16 mouse cellular contexts compared by ENCODE assay signal in genomic region chr10:50801594-50801993, GRCm38 (mm10).
DNase-seq lines count a peak whose midpoint lies in the region; ATAC-seq and TF ChIP-seq lines count a peak whose summit lies in the region.
"Had no signal": no experiment of that assay in that cellular context is flagged by ENCODE, and none has a peak within 500 bp of the region (broad histone marks: within the 10 kb centered on the region; RNA-seq: fewer than 3 reads in every experiment).

No protein-coding gene starts in this region.

- H3K4me3 ChIP-seq in thymus, adult 2 months (ENCODE audit: control insufficient read depth, insufficient read depth, low read length) = no peak overlapping the region
- H3K4me3 ChIP-seq: heart, embryonic 10.5 days; limb, embryonic 12.5 days; liver, embryonic 12.5 days; midbrain, embryonic 15.5 days; myocyte had no signal

- no peak for TF ChIP-seq POLR2A in brain, embryonic 14.5 days (IDR thresholded peaks at IDR 0.05; ENCODE audit: borderline replicate concordance, extremely low read depth, insufficient read depth, insufficient read length, poor library complexity, severe bottlenecking)
- TF ChIP-seq POLR2A in thymus, adult 2 months (IDR thresholded peaks at IDR 0.05; ENCODE audit: control insufficient read depth, extremely low read depth, insufficient read depth, low read length, poor library complexity) = no peak

- H3K27me3 ChIP-seq in Patski = no peaks in the 10 kb centered on the region
- H3K27me3 ChIP-seq in thymus, adult 2 months (ENCODE audit: control insufficient read depth, insufficient read depth, low read length) = no peaks in the 10 kb centered on the region
- H3K27me3 ChIP-seq: limb, embryonic 12.5 days; liver, embryonic 12.5 days; midbrain, embryonic 15.5 days had no signal

- no peak overlapping the region for H3K27ac ChIP-seq in thymus, adult 2 months (ENCODE audit: control insufficient read depth, insufficient read depth, low read length)
- H3K27ac ChIP-seq: heart, embryonic 10.5 days; limb, embryonic 12.5 days; liver, embryonic 12.5 days; midbrain, embryonic 15.5 days had no signal

- H3K36me3 ChIP-seq in thymus, adult 2 months (ENCODE audit: control insufficient read depth, insufficient read depth, low read length) = no peaks in the 10 kb centered on the region
- H3K36me3 ChIP-seq: heart, embryonic 10.5 days; limb, embryonic 12.5 days; liver, embryonic 12.5 days; midbrain, embryonic 15.5 days had no signal

- WGBS in thymus, adult 2 months = 95% methylated on average over 2 of the region's 2 CpGs

- no peak for TF ChIP-seq CTCF in Patski (IDR thresholded peaks at IDR 0.05)
- TF ChIP-seq CTCF in brain, embryonic 14.5 days (IDR thresholded peaks at IDR 0.05; ENCODE audit: borderline replicate concordance, extremely low read depth, insufficient read depth, insufficient read length) = no peak
- no peak for TF ChIP-seq CTCF in thymus, adult 2 months (IDR thresholded peaks at IDR 0.05; ENCODE audit: borderline replicate concordance, control insufficient read depth, extremely low read depth, insufficient read depth, low read length, poor library complexity)

- ATAC-seq in Patski = peak; percentile 56
- ATAC-seq: inflammation-experienced regulatory T-cells, adult 6 months; liver, embryonic 12.5 days; midbrain, embryonic 15.5 days had no signal

- CTCF ChIA-PET in Patski (lab: Charles Lee) = interaction anchor here (2.1 kb wide), 1 partner anchor 10 kb away, joined by 4 read pairs; no protein-coding TSS in a partner anchor

- in situ Hi-C loops in Patski (cut with MboI; ENCODE audit: low pct_unique_long_range_greater_than_20kb) = no loop called here

- POLR2A ChIA-PET in Patski (lab: Charles Lee) = no interaction called here

- H3K4me1 ChIP-seq in thymus, adult 2 months (replicated peaks; ENCODE audit: control insufficient read depth, insufficient read depth, low read length) = no peaks in the 10 kb centered on the region
- H3K4me1 ChIP-seq: heart, embryonic 10.5 days; limb, embryonic 12.5 days; liver, embryonic 12.5 days; midbrain, embryonic 15.5 days had no signal

- DNase-seq in kidney, adult 18-20 months = peak; percentile 8
- no peak for DNase-seq in kidney, postnatal 25 days
- peak; percentile 28 for DNase-seq in Patski (ENCODE audit: low read depth, low spot score)
- DNase-seq in brain, embryonic 14.5 days (ENCODE audit: low read depth) = peak; percentile 18
- peak; percentile 21 for DNase-seq in kidney, postnatal 14 days
- no peak for DNase-seq in thymus, adult 2 months
- no peak for DNase-seq in thymus, postnatal 10 days (ENCODE audit: low spot score in 2 of 2)
- DNase-seq: adrenal gland, adult 8-10 months; lung, postnatal 10 days; right cerebral cortex, postnatal 14 days had no signal

Comparison
In these comparisons a context has a peak if more than half of its experiments do, and no peak if none do; other contexts are left out.
1. DNase-seq: peak in kidney, adult 18-20 months (single experiment), Patski (single experiment), brain, embryonic 14.5 days (single experiment) and kidney, postnatal 14 days (single experiment); none in kidney, postnatal 25 days (0 of 2), thymus, adult 2 months (single experiment) and thymus, postnatal 10 days (0 of 2).